Mouse (Mus musculus): ENCODE data around the gene Dner. TPM values are rescaled to one million over a fixed set of nuclear protein-coding genes. Genes with fewer than 3 reads are reported as not detected.

Dner gene
- polyA plus RNA-seq, 1 experiment: 3.3 TPM

- H3K27me3 ChIP-seq (ENCODE audit: control insufficient read depth, insufficient read depth, low read length): no peaks in the 10 kb centered on the region
- TF ChIP-seq CTCF (IDR thresholded peaks at IDR 0.05; ENCODE audit: extremely low read depth, insufficient read length, insufficient replicate concordance, low read depth, low read length) (no peak), POLR2A (IDR thresholded peaks at IDR 0.05; ENCODE audit: low read depth, low read length) (no peak)
- H3K27ac ChIP-seq (ENCODE audit: insufficient read depth, low read depth, low read length): no peak overlapping the region
- 66% methylated on average over 1 of the region's 1 CpGs for WGBS
- no peaks in the 10 kb centered on the region for H3K36me3 ChIP-seq (ENCODE audit: control insufficient read depth, insufficient read depth, low read length)
- H3K4me1 ChIP-seq (ENCODE audit: control insufficient read depth, insufficient read depth, insufficient read length, low read length): no peaks in the 10 kb centered on the region
- no peak overlapping the region for H3K4me3 ChIP-seq (ENCODE audit: low read depth, low read length)
Measured at GRCm38 (mm10) chr1:84432311-84432710, 263.7 kb downstream of the Dner start.

GRCm38 (mm10) chr1:84428331-84428730, 267.7 kb downstream of the Dner start:
- H3K4me1 ChIP-seq (ENCODE audit: control insufficient read depth, insufficient read depth, insufficient read length, low read length): no peaks in the 10 kb centered on the region
- WGBS: 54% methylated on average over 1 of the region's 1 CpGs
- H3K36me3 ChIP-seq (ENCODE audit: control insufficient read depth, insufficient read depth, low read length): no peaks in the 10 kb centered on the region
- TF ChIP-seq CTCF (IDR thresholded peaks at IDR 0.05; ENCODE audit: extremely low read depth, insufficient read length, insufficient replicate concordance, low read depth, low read length): no peak
- TF ChIP-seq POLR2A (IDR thresholded peaks at IDR 0.05; ENCODE audit: low read depth, low read length): no peak
- no peak overlapping the region for H3K27ac ChIP-seq (ENCODE audit: insufficient read depth, low read depth, low read length)
- no peak overlapping the region for H3K4me3 ChIP-seq (ENCODE audit: low read depth, low read length)
- H3K27me3 ChIP-seq (ENCODE audit: control insufficient read depth, insufficient read depth, low read length): no peaks in the 10 kb centered on the region

GRCm38 (mm10) chr1:84427757-84428156, 268.3 kb downstream of the Dner start:
- 82% methylated on average over 11 of the region's 11 CpGs for WGBS
- TF ChIP-seq POLR2A (IDR thresholded peaks at IDR 0.05; ENCODE audit: low read depth, low read length) (no peak), CTCF (IDR thresholded peaks at IDR 0.05; ENCODE audit: extremely low read depth, insufficient read length, insufficient replicate concordance, low read depth, low read length) (no peak)
- Histone ChIP-seq H3K4me3 (ENCODE audit: low read depth, low read length) (no peak overlapping the region), H3K27me3 (ENCODE audit: control insufficient read depth, insufficient read depth, low read length) (no peaks in the 10 kb centered on the region), H3K27ac (ENCODE audit: insufficient read depth, low read depth, low read length) (no peak overlapping the region), H3K4me1 (ENCODE audit: control insufficient read depth, insufficient read depth, insufficient read length, low read length) (no peaks in the 10 kb centered on the region), H3K36me3 (ENCODE audit: control insufficient read depth, insufficient read depth, low read length) (no peaks in the 10 kb centered on the region)

- H3K4me1 ChIP-seq (ENCODE audit: control insufficient read depth, insufficient read depth, insufficient read length, low read length): no peaks in the 10 kb centered on the region
- 75% methylated on average over 5 of the region's 5 CpGs for WGBS
- H3K36me3 ChIP-seq (ENCODE audit: control insufficient read depth, insufficient read depth, low read length): no peaks in the 10 kb centered on the region
- no peak overlapping the region for H3K4me3 ChIP-seq (ENCODE audit: low read depth, low read length)
- TF ChIP-seq CTCF (IDR thresholded peaks at IDR 0.05; ENCODE audit: extremely low read depth, insufficient read length, insufficient replicate concordance, low read depth, low read length) (no peak), POLR2A (IDR thresholded peaks at IDR 0.05; ENCODE audit: low read depth, low read length) (no peak)
- no peak overlapping the region for H3K27ac ChIP-seq (ENCODE audit: insufficient read depth, low read depth, low read length)
- no peaks in the 10 kb centered on the region for H3K27me3 ChIP-seq (ENCODE audit: control insufficient read depth, insufficient read depth, low read length)
Measured at GRCm38 (mm10) chr1:84426679-84427078, 269.3 kb downstream of the Dner start.

- no peak overlapping the region for H3K4me3 ChIP-seq (ENCODE audit: low read depth, low read length)
- no peak overlapping the region for H3K27ac ChIP-seq (ENCODE audit: insufficient read depth, low read depth, low read length)
- peaks cover under 1% of the 10 kb centered on the region; the same call in 1 of the 2 replicates for H3K4me1 ChIP-seq (ENCODE audit: control insufficient read depth, insufficient read depth, insufficient read length, low read length)
- H3K27me3 ChIP-seq (ENCODE audit: control insufficient read depth, insufficient read depth, low read length): no peaks in the 10 kb centered on the region
- 55% methylated on average over 2 of the region's 2 CpGs for WGBS
- TF ChIP-seq CTCF (IDR thresholded peaks at IDR 0.05; ENCODE audit: extremely low read depth, insufficient read length, insufficient replicate concordance, low read depth, low read length): no peak
- no peaks in the 10 kb centered on the region for H3K36me3 ChIP-seq (ENCODE audit: control insufficient read depth, insufficient read depth, low read length)
Measured at GRCm38 (mm10) chr1:84422881-84423280, 273.1 kb downstream of the Dner start.

GRCm38 (mm10) chr1:84421845-84422244, 274.2 kb downstream of the Dner start:
- no peak for TF ChIP-seq CTCF (IDR thresholded peaks at IDR 0.05; ENCODE audit: extremely low read depth, insufficient read length, insufficient replicate concordance, low read depth, low read length)
- TF ChIP-seq POLR2A (IDR thresholded peaks at IDR 0.05; ENCODE audit: low read depth, low read length): no peak
- Histone ChIP-seq H3K27me3 (ENCODE audit: control insufficient read depth, insufficient read depth, low read length) (no peaks in the 10 kb centered on the region), H3K27ac (ENCODE audit: insufficient read depth, low read depth, low read length) (no peak overlapping the region), H3K36me3 (ENCODE audit: control insufficient read depth, insufficient read depth, low read length) (no peaks in the 10 kb centered on the region), H3K4me1 (ENCODE audit: control insufficient read depth, insufficient read depth, insufficient read length, low read length) (peaks cover 2% of the 10 kb centered on the region; the same call in 1 of the 2 replicates), H3K4me3 (ENCODE audit: low read depth, low read length) (no peak overlapping the region)
- 79% methylated on average over 1 of the region's 1 CpGs for WGBS

GRCm38 (mm10) chr1:84419416-84419815, 276.6 kb downstream of the Dner start:
- H3K4me3 ChIP-seq (ENCODE audit: low read depth, low read length): no peak overlapping the region
- 47% methylated on average over 2 of the region's 2 CpGs for WGBS
- no peaks in the 10 kb centered on the region for H3K36me3 ChIP-seq (ENCODE audit: control insufficient read depth, insufficient read depth, low read length)
- peaks cover 2% of the 10 kb centered on the region; the same call in 1 of the 2 replicates for H3K4me1 ChIP-seq (ENCODE audit: control insufficient read depth, insufficient read depth, insufficient read length, low read length)
- TF ChIP-seq CTCF (IDR thresholded peaks at IDR 0.05; ENCODE audit: extremely low read depth, insufficient read length, insufficient replicate concordance, low read depth, low read length) (no peak), POLR2A (IDR thresholded peaks at IDR 0.05; ENCODE audit: low read depth, low read length) (no peak)
- H3K27me3 ChIP-seq (ENCODE audit: control insufficient read depth, insufficient read depth, low read length): no peaks in the 10 kb centered on the region
- no peak overlapping the region for H3K27ac ChIP-seq (ENCODE audit: insufficient read depth, low read depth, low read length)

GRCm38 (mm10) chr1:84418511-84418910, 277.5 kb downstream of the Dner start:
- Histone ChIP-seq H3K4me1 (ENCODE audit: control insufficient read depth, insufficient read depth, insufficient read length, low read length) (peaks cover 2% of the 10 kb centered on the region; the same call in 1 of the 2 replicates), H3K36me3 (ENCODE audit: control insufficient read depth, insufficient read depth, low read length) (no peaks in the 10 kb centered on the region), H3K4me3 (ENCODE audit: low read depth, low read length) (no peak overlapping the region), H3K27me3 (ENCODE audit: control insufficient read depth, insufficient read depth, low read length) (no peaks in the 10 kb centered on the region), H3K27ac (ENCODE audit: insufficient read depth, low read depth, low read length) (no peak overlapping the region)
- 80% methylated on average over 9 of the region's 9 CpGs for WGBS
- no peak for TF ChIP-seq CTCF (IDR thresholded peaks at IDR 0.05; ENCODE audit: extremely low read depth, insufficient read length, insufficient replicate concordance, low read depth, low read length)
- no peak for TF ChIP-seq POLR2A (IDR thresholded peaks at IDR 0.05; ENCODE audit: low read depth, low read length)
